Mouse (Mus musculus) heart, postnatal 0 days (tissue): ENCODE measurements at regions not wholly inside any gene's neighbourhood (a gene's known extent, or its start where the extent isn't known, plus 50 kb on each side); places are given as distances from the start of the nearest gene placed in this dataset.

Experiments used
- CTCF ChIP-seq: IDR thresholded peaks from 2 replicates; pipeline ENCODE4 v1.5.1; 2016; ENCODE audit warnings: antibody characterized with exemption, control low read depth, low read depth
- EP300 ChIP-seq: IDR thresholded peaks from 2 replicates; pipeline ENCODE4 v1.6.1; 2016; ENCODE audit warnings: antibody characterized with exemption, low read depth

- TF ChIP-seq EP300, result no peak
- no peak for TF ChIP-seq CTCF
Measured at GRCm38 (mm10) chr7:137555481-137555880, 118.1 kb downstream of the Glrx3 start.
